Mouse (Mus musculus) mouse trophoblast stem cell (cell line): ENCODE results near the gene Ap3m1.

Experiments used
- in situ Hi-C, 2 experiments: fragments of 300-500 bp; cut with MseI, MboI; formaldehyde crosslinking; loops; 2 replicates in 1 of 2; 3 replicates in 1 of 2; pipeline ENCODE4 v1.15.1; 2025

The Ap3m1 gene

DNA sequence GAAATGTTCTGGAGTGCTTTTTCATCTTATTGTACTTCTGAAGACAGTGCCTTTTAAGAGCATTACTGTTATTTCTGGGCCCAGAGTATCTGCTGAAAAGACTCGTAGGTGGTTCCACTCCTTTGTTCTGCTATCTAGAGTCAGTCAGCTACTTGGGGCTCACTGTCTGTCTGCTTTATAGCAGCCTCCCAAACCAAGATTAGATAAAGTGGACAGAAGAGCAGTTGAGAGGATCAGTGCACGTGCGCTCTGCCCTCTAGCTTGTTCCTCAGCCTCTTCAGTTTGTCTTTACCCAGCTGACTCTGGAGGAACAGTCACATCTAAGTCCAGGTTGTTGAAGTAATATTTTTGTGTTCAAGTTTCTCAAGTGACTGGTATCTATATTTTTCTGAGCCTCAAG, 21.7 kb upstream of the Ap3m1 start:
- in situ Hi-C loops, result no loop called here

DNA sequence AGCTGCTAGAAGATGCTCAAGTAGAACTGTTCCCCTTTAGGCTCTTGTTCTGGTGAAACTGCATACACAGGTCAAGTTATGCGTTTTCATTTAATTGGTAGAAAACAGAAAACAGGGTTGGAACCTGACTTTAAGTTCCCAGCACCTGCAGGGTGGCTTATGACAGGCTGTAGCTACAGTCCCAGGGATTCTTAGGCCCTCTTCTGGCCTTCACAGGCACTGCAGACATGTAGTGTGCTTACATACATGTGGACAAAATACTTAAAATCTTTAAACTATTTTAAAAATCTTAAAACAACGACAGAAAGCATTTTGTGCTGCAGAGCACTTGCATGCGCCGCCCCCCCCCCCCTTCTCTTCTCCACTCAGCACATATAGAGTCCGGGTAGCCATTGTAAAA, 17.3 kb upstream of the Ap3m1 start:
- in situ Hi-C loops, result no loop called here

DNA sequence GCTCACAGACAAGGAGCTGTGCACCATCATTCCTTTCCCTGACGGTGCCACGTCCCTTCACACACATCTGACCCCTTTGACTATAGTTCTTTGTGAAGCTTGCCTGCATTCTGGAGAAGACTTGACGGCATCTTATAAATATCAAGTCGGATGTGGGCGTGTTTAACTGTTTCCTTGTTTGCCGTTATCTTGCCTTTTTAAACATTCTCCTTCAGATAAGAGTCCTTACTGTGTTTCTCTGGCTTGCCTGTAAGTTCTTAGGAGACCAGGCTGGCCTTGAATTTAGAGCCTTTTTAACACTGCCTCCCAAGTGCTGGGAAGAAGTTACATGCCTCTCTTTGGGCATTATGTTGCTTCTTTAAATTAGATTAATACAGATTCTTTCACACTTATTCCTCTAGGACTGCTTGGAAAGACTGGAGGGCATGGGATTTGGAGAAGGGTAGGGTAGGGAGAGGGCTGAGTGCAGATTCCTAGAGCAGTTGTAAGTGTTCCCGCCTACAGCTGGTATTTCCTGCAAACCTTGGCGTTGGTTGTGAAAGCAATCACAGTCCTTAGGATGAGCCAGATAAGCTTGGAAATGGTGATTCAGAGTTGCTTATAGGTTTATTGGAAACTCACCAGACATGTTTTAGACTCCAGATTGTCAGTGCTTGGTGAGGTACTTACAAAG, 13.3 kb upstream of the Ap3m1 start:
- in situ Hi-C loops, result no loop called here

DNA sequence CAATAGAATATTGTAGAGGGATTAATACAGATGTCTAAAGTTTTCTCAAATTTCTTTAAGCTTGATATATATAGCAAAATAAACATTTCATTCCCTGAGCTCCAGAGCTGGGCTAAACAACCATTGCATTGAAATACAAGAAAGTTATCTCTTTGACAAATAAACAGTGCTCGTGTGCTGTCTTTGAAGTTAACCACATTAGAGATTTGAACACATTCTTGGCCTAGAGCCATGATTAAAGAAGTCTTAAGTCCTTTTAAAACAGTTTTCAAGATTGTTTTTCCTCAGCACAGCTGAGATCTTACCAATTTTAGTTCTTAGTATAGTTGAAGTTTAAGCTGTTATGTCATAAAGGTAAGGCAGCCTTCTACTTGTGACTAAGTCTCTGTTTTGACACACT, 12.0 kb upstream of the Ap3m1 start:
- in situ Hi-C loops, result no loop called here

DNA sequence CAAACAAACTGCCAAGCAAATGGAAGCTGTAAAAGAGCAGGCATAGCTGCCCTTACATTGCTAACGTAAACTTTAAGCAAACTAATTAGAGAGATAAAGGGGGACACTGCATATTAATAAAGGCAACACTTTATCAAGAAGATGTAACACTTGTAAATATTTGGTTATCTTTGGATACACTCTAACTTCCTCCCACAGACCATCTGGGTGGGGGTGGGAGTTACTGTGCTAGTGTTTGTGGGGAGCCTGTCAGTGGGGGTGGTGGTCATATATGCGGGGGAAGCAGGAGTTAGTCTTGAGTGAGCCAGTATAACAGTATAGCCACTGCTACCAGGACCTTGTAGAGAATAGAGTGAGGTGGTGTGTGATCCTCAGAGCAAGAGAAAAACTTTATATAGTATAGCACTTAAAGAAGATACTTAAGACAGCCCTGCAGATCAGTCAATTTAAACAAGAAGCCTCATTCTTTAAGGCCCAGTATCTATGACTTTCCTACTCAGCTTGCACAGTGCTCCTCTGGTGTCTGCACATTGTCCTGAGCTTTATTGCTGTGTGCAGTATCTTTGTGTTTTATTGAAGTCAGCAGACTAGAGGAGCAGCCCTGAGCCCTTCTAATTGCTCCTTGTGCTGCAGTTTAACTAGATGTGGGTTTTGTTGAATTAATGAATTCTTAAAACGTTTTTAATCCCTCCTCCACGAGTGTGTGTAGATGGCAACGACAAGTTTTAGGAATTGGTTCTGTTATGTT, 10.6 kb upstream of the Ap3m1 start:
- in situ Hi-C loops, result no loop called here

- in situ Hi-C loops, result no loop called here
Observed at GRCm38 (mm10) chr14:21058972-21059371, 6.7 kb upstream of the Ap3m1 start.

DNA sequence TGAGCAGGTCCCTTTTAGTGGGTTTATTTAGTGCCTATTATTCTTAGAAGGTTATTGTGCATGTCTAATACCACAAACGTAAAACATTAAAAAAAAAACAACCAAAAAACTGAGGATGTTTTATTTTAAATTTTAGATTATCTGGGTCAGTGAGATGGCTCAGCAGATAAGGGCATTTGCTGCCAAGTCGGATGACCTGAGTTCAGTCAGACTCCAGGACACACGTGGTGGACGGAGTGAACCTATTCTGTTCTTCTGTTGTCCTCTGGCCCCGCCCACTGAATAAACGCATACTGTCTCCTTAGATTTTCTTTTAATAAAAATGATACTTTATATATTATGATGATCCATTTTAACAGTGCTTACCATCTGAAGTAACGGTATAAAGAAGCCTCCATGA, 1.3 kb upstream of the Ap3m1 start:
- in situ Hi-C loops, result no loop called here

GRCm38 (mm10) chr14:21053151-21053550, 843 bp upstream of the Ap3m1 start:
- in situ Hi-C loops, result no loop called here

- in situ Hi-C loops, result no loop called here
Observed at GRCm38 (mm10) chr14:21052781-21053130, 448 bp upstream of the Ap3m1 start.

- in situ Hi-C loops, result no loop called here
Observed at GRCm38 (mm10) chr14:21051380-21052111, 762 bp downstream of the Ap3m1 start.

- in situ Hi-C loops, result no loop called here
Observed at GRCm38 (mm10) chr14:21050734-21051133, 1.6 kb downstream of the Ap3m1 start.

DNA sequence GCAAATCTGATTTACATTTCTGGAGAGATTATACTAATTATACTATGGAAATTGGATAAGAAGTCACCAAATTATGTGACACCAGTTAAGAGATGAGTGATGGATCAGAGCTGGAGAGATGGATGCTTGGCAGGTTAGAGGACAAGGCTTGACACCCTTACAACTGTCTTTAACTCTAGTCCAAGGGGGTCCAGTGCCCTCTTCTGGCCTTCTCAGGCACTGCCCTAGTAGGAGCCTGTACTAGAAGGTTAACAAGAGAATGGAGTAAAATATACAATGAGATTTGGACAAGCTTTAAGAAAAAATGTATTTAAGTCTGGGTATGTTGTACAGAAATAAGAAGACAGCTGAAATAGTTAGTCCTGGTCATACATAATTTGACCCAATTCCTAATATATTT, 3.4 kb downstream of the Ap3m1 start:
- in situ Hi-C loops, result no loop called here

- in situ Hi-C loops, result no loop called here
Observed at GRCm38 (mm10) chr14:21047840-21048239, 4.5 kb downstream of the Ap3m1 start.

DNA sequence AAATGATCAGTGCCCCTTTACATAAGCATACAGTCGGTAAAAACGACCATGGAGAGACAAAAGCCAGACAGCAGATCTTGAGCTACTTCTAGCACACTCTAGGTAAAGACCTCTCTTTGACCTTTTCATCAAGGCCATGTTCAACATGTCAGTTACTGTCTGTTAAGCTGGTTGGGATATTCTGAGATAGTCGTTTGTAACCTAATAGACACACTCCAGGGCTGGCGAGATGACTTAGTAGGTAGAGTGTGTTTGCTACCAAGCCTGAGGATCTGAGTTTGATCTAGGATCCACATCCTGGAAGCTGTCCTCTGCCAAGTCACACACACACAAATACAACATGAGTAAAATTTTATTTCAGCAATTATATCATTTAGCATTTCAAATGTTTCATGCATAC, 12.7 kb downstream of the Ap3m1 start:
- in situ Hi-C loops, result no loop called here

DNA sequence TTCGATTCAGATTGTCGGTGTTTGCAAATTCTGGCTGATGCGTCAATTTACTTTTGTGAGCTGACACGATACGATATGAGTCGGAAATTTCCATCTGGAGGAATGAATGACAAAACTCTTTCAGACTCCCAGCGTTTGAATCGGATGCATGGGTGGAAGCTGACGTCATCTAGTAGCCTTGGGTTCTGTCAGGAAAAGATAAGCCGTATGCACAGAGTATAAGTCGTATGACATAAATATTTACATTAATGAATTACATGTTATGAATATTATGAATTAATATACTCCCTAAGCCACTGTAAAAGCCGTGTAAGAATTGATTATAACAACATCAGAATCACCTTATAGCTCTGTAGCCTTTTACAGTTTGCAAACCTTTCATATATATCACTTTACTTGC, 13.2 kb downstream of the Ap3m1 start:
- in situ Hi-C loops, result no loop called here

DNA sequence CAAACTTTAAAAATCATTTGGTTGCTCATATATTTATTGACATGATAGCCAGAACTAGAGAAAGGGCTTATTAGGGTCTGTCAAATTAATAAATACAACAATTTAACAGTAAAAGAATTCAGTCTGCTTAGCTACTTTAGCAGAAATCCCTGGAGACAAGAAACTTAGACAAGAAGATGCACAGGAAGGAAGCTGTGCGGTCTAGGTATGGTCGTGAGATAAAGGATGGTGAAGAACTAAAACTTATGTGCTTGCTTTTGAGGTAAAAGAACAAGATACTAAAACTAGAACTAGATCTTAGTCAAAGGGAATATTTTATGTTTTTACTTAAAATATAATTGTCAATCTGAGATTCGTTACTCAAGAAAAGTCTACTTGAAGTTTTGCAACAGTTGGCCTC, 17.5 kb downstream of the Ap3m1 start:
- in situ Hi-C loops, result no loop called here

DNA sequence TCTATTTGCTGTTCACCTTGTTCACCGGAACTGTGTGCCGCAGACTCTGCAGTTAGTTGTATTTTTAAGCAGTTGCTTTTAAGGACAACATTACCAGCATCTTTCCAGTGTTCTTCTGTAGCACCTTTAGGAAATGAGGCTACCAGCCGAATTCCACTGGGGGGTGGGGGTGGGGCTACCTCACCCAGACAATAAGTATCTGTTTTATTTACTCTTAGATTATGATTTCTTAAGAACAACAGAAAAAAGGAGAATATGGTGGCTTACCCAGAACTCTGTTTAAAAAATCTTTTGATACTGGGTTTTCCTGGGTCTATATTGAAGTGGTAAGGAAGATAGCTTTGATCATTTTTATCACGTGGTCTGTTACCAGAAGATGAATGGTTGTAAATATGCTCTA, 18.0 kb downstream of the Ap3m1 start:
- in situ Hi-C loops, result no loop called here

DNA sequence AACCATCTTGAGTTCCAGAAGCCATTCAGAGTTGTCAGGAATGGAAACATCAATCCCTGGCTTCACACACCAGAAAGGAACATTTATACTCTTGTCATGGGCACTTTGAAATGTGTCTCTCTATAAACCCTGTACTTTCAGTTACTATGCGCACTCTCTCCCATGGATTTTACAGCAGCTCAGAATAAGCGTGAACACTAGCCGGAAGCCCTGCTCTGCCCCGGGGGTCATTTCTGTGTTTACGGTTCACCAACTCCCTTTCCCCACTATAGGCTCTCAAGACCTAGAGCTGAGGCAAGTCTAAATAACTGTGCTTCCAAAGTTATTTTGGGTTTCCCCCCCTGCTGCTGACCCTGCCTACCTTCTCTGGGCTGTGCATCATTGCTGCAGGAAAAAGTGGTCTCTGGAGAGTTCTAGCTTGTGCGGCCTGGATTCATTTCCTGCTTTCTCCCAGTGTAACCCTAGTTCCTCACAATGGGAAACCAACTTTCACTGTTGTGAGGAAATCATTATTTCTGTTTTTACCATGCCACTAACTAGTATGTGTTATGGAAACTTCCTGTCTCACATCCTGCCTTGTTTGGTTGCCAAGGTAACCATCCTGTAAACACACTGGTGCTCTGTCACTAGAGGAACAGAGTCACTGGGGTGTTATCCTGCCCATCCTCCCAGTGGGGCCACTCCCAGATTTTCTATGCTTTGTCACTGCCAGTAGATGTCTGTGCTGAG, 20.4 kb downstream of the Ap3m1 start:
- in situ Hi-C loops, result no loop called here

DNA sequence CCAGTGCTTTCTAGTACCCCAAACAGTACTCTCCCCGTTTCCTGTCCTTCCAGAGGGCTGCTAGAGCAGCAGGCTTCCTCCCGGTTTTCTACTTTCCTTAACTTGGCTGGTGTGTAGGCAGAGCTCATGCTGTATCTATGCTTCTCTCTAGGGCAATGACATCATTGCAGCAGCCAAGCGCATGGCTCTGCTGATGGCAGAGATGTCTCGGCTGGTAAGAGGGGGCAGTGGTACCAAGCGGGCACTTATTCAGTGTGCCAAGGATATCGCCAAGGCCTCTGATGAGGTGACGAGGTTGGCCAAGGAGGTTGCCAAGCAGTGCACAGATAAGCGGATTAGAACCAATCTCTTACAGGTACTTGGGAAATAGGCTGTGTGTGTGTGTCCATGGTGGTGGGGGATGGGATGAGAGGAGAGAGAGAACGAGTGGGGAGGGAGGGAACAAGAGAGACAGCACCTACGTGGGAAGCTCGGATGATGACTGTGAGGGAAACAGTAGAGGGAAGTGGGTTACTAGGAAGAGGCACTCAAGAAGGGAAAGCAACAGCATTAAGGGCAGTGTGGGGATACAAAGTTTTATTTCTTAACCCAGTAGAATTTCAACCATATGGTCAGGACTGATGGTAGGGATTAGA, 23.2 kb downstream of the Ap3m1 start:
- in situ Hi-C loops, result no loop called here

DNA sequence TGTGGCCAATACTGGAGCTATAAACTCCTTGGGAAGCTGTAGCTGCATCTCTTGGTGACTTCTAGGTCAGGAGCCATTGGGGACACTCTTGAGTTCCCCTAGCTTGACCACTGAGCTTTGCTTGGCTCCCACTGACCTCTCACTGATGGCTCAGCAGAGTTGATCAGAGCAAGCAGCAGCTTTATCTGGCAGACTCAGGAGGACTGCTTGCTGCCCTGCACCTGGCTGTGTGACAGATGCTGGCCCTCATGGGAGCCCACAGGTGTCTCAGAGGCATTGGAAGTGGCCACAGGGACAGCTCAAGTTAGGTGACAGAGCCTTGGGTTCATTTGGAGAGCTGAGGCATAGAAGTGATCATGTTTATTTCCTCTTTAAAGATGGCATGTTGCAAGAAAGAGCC, 24.8 kb downstream of the Ap3m1 start:
- in situ Hi-C loops, result no loop called here

DNA sequence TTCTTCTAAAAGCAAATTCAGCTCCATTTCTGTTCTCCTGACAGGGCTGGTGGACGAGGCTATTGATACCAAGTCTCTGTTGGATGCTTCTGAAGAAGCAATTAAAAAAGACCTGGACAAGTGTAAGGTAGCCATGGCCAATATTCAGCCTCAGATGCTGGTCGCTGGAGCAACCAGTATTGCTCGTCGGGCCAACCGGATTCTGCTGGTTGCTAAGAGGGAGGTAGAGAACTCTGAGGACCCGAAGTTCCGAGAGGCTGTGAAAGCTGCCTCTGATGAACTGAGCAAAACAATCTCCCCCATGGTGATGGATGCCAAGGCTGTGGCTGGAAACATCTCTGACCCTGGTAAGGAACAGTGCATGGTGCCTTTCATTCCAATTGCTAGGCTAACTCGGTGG, 31.9 kb downstream of the Ap3m1 start:
- in situ Hi-C loops, result no loop called here

DNA sequence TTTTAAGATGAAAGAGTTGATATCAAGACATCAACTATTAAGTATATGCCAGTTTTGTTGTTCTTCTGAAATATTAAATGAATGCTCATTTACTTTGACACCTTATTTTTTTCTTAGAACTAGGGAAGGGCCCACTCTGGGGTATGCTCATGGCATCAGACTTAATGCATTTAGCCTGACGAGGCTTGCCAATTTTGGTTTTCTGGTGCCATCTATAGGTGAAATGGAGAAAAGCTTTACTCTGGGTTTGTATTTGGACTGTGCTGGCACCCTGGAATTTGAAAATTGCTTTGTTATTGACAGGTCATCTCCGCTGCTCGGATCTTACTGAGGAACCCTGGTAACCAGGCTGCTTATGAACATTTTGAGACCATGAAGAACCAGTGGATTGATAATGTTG, 33.3 kb downstream of the Ap3m1 start:
- in situ Hi-C loops, result no loop called here
